Mouse (Mus musculus): Measurements from ENCODE around the gene St6gal1. TPM values are rescaled to one million over a fixed set of nuclear protein-coding genes. Genes with fewer than 3 reads are reported as not detected.

The St6gal1 gene
- polyA plus RNA-seq, 1 experiment from 2014 or later = 19.3 TPM

DNA sequence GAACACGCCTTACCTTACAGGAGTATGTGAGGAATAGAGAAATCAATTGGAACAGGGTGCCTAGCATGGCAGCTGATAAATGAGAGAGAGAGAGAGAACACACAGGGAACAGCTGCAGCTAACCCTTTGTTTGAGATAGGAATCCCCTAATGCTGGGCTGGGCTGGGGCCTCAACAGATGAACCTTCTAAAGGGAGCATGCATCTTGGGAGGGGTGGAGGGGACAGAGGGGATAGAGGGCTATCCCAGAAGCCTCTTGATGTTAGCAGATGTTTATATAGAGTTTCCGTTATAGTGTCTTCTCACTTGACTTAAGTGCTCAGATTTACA is 26.9 kb downstream of the St6gal1 start:
- ATAC-seq = peak; percentile 15; the same call in 1 of the 2 replicates
- no peak overlapping the region for H3K4me3 ChIP-seq (ENCODE audit: low read depth, low read length)
- no peak overlapping the region for H3K9ac ChIP-seq (ENCODE audit: low read depth, low read length)
- no peak overlapping the region for H3K4me2 ChIP-seq (ENCODE audit: low read length)
- H3K27me3 ChIP-seq (ENCODE audit: control insufficient read depth, insufficient read depth, low read depth, low read length) = no peaks in the 10 kb centered on the region
- no peak overlapping the region for H3K27ac ChIP-seq (ENCODE audit: low read length)
- peaks cover 7% of the 10 kb centered on the region; the same call in 1 of the 2 replicates for H3K4me1 ChIP-seq (ENCODE audit: control insufficient read depth, insufficient read depth, low read length)
- H3K9me3 ChIP-seq (replicated peaks; ENCODE audit: control insufficient read depth, low read length, poor library complexity, severe bottlenecking) = no peaks in the 10 kb centered on the region
- no peaks in the 10 kb centered on the region for H3K36me3 ChIP-seq (ENCODE audit: control insufficient read depth, insufficient read depth, low read length)
- WGBS = 53% methylated on average over 2 of the region's 2 CpGs

DNA sequence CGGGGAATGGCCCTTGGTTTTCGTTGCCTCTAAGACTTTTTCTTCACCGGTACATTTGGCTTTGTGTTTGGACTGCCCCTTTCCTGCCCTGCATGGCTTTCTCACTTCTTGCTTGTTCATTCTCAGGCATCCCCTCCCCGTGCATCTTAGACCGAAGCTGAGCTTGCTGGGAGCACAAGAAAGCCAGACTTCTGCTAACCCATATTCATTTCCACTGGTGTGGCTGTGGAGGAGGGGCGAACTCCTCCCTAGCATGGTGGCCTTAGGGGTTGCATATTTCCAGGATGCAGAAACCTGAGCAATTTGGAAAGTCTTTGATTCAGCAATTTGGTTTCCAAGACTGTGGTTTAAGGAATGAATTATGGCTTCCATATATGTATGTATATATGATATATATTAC is 29.1 kb downstream of the St6gal1 start:
- Histone ChIP-seq H3K36me3 (ENCODE audit: control insufficient read depth, insufficient read depth, low read length) (no peaks in the 10 kb centered on the region), H3K4me1 (ENCODE audit: control insufficient read depth, insufficient read depth, low read length) (peaks cover 11% of the 10 kb centered on the region; the same call in 1 of the 2 replicates), H3K27me3 (ENCODE audit: control insufficient read depth, insufficient read depth, low read depth, low read length) (no peaks in the 10 kb centered on the region), H3K27ac (ENCODE audit: low read length) (no peak overlapping the region), H3K4me3 (ENCODE audit: low read depth, low read length) (no peak overlapping the region), H3K9me3 (replicated peaks; ENCODE audit: control insufficient read depth, low read length, poor library complexity, severe bottlenecking) (no peaks in the 10 kb centered on the region), H3K4me2 (ENCODE audit: low read length) (no peak overlapping the region), H3K9ac (ENCODE audit: low read depth, low read length) (no peak overlapping the region)
- ATAC-seq = no peak
- 66% methylated on average over 6 of the region's 6 CpGs for WGBS

GRCm38 (mm10) chr16:23254062-23254461 is 29.5 kb downstream of the St6gal1 start:
- ATAC-seq = no peak
- Histone ChIP-seq H3K9ac (ENCODE audit: low read depth, low read length) (no peak overlapping the region), H3K27ac (ENCODE audit: low read length) (no peak overlapping the region), H3K4me2 (ENCODE audit: low read length) (no peak overlapping the region), H3K4me1 (ENCODE audit: control insufficient read depth, insufficient read depth, low read length) (peaks cover 15% of the 10 kb centered on the region; the same call in 1 of the 2 replicates), H3K27me3 (ENCODE audit: control insufficient read depth, insufficient read depth, low read depth, low read length) (no peaks in the 10 kb centered on the region), H3K4me3 (ENCODE audit: low read depth, low read length) (no peak overlapping the region), H3K9me3 (replicated peaks; ENCODE audit: control insufficient read depth, low read length, poor library complexity, severe bottlenecking) (no peaks in the 10 kb centered on the region), H3K36me3 (ENCODE audit: control insufficient read depth, insufficient read depth, low read length) (no peaks in the 10 kb centered on the region)
- WGBS = 62% methylated on average over 1 of the region's 1 CpGs

DNA sequence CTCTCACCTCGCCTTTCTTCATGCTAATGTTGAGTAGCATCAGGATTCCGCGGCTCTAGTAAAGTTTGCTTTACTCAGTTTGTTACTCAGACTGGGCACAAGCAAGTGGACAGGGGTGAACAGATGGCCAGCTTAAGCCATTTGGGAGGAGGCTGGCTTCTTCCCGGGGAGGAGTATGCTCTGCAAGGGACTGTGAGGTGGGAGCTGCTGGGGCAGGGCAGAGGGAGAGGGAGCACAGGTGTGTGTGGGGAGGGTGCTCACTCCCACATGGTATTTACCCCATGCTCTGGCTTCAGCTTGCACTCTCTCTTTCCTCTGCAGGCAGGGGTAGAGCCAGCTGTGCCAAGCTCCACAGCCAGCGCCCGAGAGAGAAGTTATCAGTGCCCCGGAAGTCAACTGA is 32.1 kb downstream of the St6gal1 start:
- H3K27me3 ChIP-seq (ENCODE audit: control insufficient read depth, insufficient read depth, low read depth, low read length) = no peaks in the 10 kb centered on the region
- H3K36me3 ChIP-seq (ENCODE audit: control insufficient read depth, insufficient read depth, low read length) = no peaks in the 10 kb centered on the region
- H3K4me3 ChIP-seq (ENCODE audit: low read depth, low read length) = no peak overlapping the region
- WGBS = 65% methylated on average over 7 of the region's 7 CpGs
- H3K27ac ChIP-seq (ENCODE audit: low read length) = no peak overlapping the region
- H3K4me2 ChIP-seq (ENCODE audit: low read length) = no peak overlapping the region
- no peak overlapping the region for H3K9ac ChIP-seq (ENCODE audit: low read depth, low read length)
- peaks cover 15% of the 10 kb centered on the region; the same call in 1 of the 2 replicates for H3K4me1 ChIP-seq (ENCODE audit: control insufficient read depth, insufficient read depth, low read length)
- ATAC-seq = no peak
- H3K9me3 ChIP-seq (replicated peaks; ENCODE audit: control insufficient read depth, low read length, poor library complexity, severe bottlenecking) = no peaks in the 10 kb centered on the region

DNA sequence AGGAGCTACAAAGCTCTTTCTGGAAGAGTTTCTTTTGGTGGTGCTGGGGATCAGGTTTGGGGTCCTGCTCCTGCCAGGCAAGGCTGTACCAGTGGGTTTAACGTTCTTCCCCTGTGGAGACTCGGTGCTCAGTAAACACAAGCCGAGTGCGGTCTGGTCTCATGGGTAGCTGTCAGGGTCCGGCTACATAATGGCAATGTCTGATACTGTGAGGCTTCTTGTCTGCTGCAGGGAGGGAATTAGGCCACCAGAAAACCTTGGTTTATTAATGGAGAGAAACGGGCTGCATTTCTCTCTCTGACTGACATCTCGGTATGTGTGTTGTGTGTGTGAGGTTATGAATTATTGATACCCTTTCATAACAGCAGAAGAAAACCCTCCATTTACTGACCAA is 33.9 kb downstream of the St6gal1 start:
- H3K4me3 ChIP-seq (ENCODE audit: low read depth, low read length) = no peak overlapping the region
- H3K4me2 ChIP-seq (ENCODE audit: low read length) = no peak overlapping the region
- no peaks in the 10 kb centered on the region for H3K9me3 ChIP-seq (replicated peaks; ENCODE audit: control insufficient read depth, low read length, poor library complexity, severe bottlenecking)
- H3K27ac ChIP-seq (ENCODE audit: low read length) = no peak overlapping the region
- H3K4me1 ChIP-seq (ENCODE audit: control insufficient read depth, insufficient read depth, low read length) = peaks cover 15% of the 10 kb centered on the region; the same call in 1 of the 2 replicates
- peak; percentile 38; the same call in 1 of the 2 replicates for ATAC-seq
- WGBS = 4% methylated on average over 7 of the region's 7 CpGs
- no peaks in the 10 kb centered on the region for H3K27me3 ChIP-seq (ENCODE audit: control insufficient read depth, insufficient read depth, low read depth, low read length)
- H3K36me3 ChIP-seq (ENCODE audit: control insufficient read depth, insufficient read depth, low read length) = no peaks in the 10 kb centered on the region
- H3K9ac ChIP-seq (ENCODE audit: low read depth, low read length) = no peak overlapping the region

GRCm38 (mm10) chr16:23258823-23259457 is 34.4 kb downstream of the St6gal1 start:
- no peak overlapping the region for H3K4me3 ChIP-seq (ENCODE audit: low read depth, low read length)
- peaks cover 3% of the 10 kb centered on the region; the same call in 1 of the 2 replicates for H3K36me3 ChIP-seq (ENCODE audit: control insufficient read depth, insufficient read depth, low read length)
- H3K9ac ChIP-seq (ENCODE audit: low read depth, low read length) = no peak overlapping the region
- H3K4me2 ChIP-seq (ENCODE audit: low read length) = no peak overlapping the region
- H3K9me3 ChIP-seq (replicated peaks; ENCODE audit: control insufficient read depth, low read length, poor library complexity, severe bottlenecking) = no peaks in the 10 kb centered on the region
- 6% methylated on average over 4 of the region's 4 CpGs for WGBS
- no peaks in the 10 kb centered on the region for H3K27me3 ChIP-seq (ENCODE audit: control insufficient read depth, insufficient read depth, low read depth, low read length)
- ATAC-seq = peak; percentile 49
- no peak overlapping the region for H3K27ac ChIP-seq (ENCODE audit: low read length)
- H3K4me1 ChIP-seq (ENCODE audit: control insufficient read depth, insufficient read depth, low read length) = peaks cover 15% of the 10 kb centered on the region; the same call in 1 of the 2 replicates

DNA sequence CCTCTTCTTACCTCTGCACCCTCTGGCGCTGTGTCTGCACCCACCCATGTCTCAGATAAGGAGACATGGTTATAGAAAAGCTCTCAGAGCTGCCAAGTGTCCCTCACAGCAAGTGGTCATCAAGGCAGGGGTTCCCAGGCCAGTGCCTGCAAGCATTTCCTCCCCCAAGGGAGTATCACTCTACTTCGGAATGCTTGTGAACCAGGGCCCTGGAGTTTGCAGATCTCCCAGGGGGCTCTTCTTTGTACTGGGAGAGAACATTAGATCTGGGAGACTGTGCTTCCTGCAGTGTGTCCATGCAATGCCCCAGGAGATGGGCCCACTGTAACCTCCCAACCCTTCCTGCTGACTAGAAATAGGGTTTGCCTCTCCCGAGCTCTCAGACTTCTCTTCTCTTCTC is 35.0 kb downstream of the St6gal1 start:
- Histone ChIP-seq H3K27me3 (ENCODE audit: control insufficient read depth, insufficient read depth, low read depth, low read length) (no peaks in the 10 kb centered on the region), H3K4me1 (ENCODE audit: control insufficient read depth, insufficient read depth, low read length) (peaks cover 15% of the 10 kb centered on the region; the same call in 1 of the 2 replicates), H3K9ac (ENCODE audit: low read depth, low read length) (no peak overlapping the region), H3K36me3 (ENCODE audit: control insufficient read depth, insufficient read depth, low read length) (peaks cover 9% of the 10 kb centered on the region; the same call in 1 of the 2 replicates), H3K27ac (ENCODE audit: low read length) (no peak overlapping the region), H3K4me3 (ENCODE audit: low read depth, low read length) (no peak overlapping the region), H3K4me2 (ENCODE audit: low read length) (no peak overlapping the region), H3K9me3 (replicated peaks; ENCODE audit: control insufficient read depth, low read length, poor library complexity, severe bottlenecking) (no peaks in the 10 kb centered on the region)
- ATAC-seq = no peak
- WGBS = 30% methylated on average over 3 of the region's 3 CpGs

DNA sequence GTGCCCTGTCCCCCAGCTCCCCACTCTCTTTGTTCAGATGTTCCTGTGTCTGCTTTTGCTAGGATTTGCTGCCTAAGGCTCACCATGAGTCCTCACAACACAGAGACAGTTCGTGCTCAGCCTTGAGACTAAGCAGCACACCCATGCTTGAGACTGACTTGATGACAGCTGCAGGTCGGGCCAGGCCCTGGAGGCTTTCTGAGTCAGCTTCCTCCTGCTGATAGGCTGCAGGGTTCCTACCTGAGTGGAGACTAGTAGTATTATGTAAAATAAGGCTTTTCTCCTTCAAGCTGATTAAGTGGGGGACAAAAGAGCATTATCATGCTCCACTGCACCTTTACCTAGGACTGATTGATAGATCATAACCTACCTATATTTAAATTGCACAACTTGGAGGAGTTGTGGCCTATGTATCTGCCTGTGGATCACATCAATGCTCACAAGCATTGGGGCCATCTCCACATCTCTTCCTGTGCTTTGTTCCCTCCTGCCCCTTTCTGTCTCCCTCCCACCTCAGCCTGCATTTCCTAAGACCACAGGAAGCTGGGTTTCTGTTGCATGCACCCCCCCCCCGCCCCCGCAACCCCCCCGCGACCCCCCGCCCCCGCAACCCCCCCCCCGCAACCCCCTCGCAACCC is 37.7 kb downstream of the St6gal1 start:
- Histone ChIP-seq H3K27ac (ENCODE audit: low read length) (no peak overlapping the region), H3K4me2 (ENCODE audit: low read length) (no peak overlapping the region), H3K4me1 (ENCODE audit: control insufficient read depth, insufficient read depth, low read length) (peaks cover 15% of the 10 kb centered on the region; the same call in 1 of the 2 replicates), H3K36me3 (ENCODE audit: control insufficient read depth, insufficient read depth, low read length) (peaks cover 9% of the 10 kb centered on the region; the same call in 1 of the 2 replicates), H3K4me3 (ENCODE audit: low read depth, low read length) (no peak overlapping the region), H3K27me3 (ENCODE audit: control insufficient read depth, insufficient read depth, low read depth, low read length) (no peaks in the 10 kb centered on the region), H3K9ac (ENCODE audit: low read depth, low read length) (no peak overlapping the region), H3K9me3 (replicated peaks; ENCODE audit: control insufficient read depth, low read length, poor library complexity, severe bottlenecking) (no peaks in the 10 kb centered on the region)
- no peak for ATAC-seq
- 10% methylated on average over 4 of the region's 10 CpGs for WGBS

GRCm38 (mm10) chr16:23262846-23263245 is 38.3 kb downstream of the St6gal1 start:
- Histone ChIP-seq H3K27ac (ENCODE audit: low read length) (no peak overlapping the region), H3K36me3 (ENCODE audit: control insufficient read depth, insufficient read depth, low read length) (peaks cover 9% of the 10 kb centered on the region; the same call in 1 of the 2 replicates), H3K9me3 (replicated peaks; ENCODE audit: control insufficient read depth, low read length, poor library complexity, severe bottlenecking) (no peaks in the 10 kb centered on the region), H3K27me3 (ENCODE audit: control insufficient read depth, insufficient read depth, low read depth, low read length) (no peaks in the 10 kb centered on the region), H3K9ac (ENCODE audit: low read depth, low read length) (no peak overlapping the region; the same call in 1 of the 2 replicates), H3K4me3 (ENCODE audit: low read depth, low read length) (no peak overlapping the region), H3K4me2 (ENCODE audit: low read length) (no peak overlapping the region), H3K4me1 (ENCODE audit: control insufficient read depth, insufficient read depth, low read length) (peaks cover 15% of the 10 kb centered on the region; the same call in 1 of the 2 replicates)
- ATAC-seq = no peak
- 35% methylated on average over 5 of the region's 5 CpGs for WGBS

Data from midbrain, embryonic 16.5 days (tissue).